Mouse (Mus musculus): ENCODE data around the gene Gm14401. TPM values are rescaled to one million over a fixed set of nuclear protein-coding genes. Genes with fewer than 3 reads are reported as not detected.

Gm14401 gene
- polyA plus RNA-seq (2017; shearing (Covaris generic)), result not detected

DNA sequence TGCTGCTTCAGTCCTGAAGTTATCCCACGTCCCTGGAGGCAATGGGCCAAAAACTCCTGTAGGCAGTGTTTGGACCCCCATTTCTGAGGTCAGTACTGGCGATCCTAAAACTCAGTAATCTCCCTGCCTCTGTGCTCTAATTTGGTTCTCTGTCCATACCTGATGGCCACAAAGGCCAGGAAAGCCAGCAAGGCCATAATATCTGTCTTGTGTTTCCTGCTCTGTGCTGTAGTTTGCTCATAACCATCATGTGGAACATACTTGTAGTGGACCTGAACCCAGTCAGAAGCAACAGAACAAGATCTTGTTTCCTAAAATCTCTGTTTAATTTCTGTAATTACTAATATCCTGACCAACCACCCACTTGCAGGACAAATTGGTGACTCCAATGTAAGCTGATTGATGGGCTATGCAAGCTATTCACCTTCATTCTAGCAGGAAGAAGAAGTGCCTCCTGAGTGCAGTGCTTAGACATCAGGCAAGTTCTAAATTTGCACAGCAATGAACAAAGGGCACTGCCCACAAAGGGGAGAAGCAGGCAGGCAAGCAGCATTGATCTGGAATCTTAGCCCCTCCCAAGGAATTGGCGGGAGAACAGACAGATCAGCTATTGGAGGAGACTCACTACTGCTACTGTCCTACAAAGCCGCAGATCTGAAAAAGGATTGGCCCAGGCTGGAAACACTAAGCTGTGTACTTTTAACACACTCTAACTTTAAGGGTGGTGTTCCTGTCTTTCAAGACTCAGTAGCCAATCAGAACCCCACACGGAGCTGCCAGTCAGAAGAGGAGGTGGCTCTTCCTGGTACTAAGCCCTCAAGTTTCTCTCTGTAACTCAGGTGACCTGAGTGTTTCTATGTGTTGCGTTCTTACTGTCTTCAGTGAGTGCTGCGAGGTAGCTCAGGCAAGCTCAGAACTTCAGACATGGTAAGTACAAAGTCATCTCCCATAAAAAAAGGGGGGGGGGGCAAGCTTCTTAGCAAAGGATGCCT is at the start of gene Gm14401:
Gm14401 (plus strand) TSS at position 889 of the 992 bp plus-strand sequence.

Other genes with a start within 250 kb of the Gm14401 start
- gene Gm14408, start 243.2 kb upstream of the Gm14401 start, polyA plus RNA-seq (2017; shearing (Covaris generic)), result not detected
- gene Gm14296, start 146.5 kb upstream of the Gm14401 start, polyA plus RNA-seq (2017; shearing (Covaris generic)), result 1.8 TPM
- gene Gm14419, start 73.4 kb upstream of the Gm14401 start, polyA plus RNA-seq (2017; shearing (Covaris generic)), result 1.1 TPM
- gene Gm14410, start 132.1 kb downstream of the Gm14401 start, polyA plus RNA-seq (2017; shearing (Covaris generic)), result 4.5 TPM
- not detected for gene Gm14409, start 192.7 kb downstream of the Gm14401 start, polyA plus RNA-seq (2017; shearing (Covaris generic))
- not detected for gene Gm14412, start 250.0 kb downstream of the Gm14401 start, polyA plus RNA-seq (2017; shearing (Covaris generic))

Data from effector memory CD4-positive, alpha-beta T cell, adult 5 months (primary cell).